Mouse (Mus musculus) small intestine, adult 2 months (tissue): Measurements from ENCODE around the gene Klrb1.

Experiments used
- CTCF ChIP-seq: fragments of 200-500 bp; IDR thresholded peaks from 2 replicates; pipeline ENCODE4 v1.5.1; 2012; ENCODE audit warnings: low read depth, mild to moderate bottlenecking, control low read depth, inconsistent platforms, low read length, moderate library complexity, mixed read lengths; ENCODE audit not compliant: insufficient replicate concordance, insufficient read length; ENCODE audit errors: extremely low read depth
- POLR2A ChIP-seq: fragments of 200-500 bp; IDR thresholded peaks from 2 replicates; pipeline ENCODE4 v1.6.1; 2012; ENCODE audit warnings: low read depth, mild to moderate bottlenecking, control low read depth, inconsistent platforms, low read length, moderate library complexity

DNA sequence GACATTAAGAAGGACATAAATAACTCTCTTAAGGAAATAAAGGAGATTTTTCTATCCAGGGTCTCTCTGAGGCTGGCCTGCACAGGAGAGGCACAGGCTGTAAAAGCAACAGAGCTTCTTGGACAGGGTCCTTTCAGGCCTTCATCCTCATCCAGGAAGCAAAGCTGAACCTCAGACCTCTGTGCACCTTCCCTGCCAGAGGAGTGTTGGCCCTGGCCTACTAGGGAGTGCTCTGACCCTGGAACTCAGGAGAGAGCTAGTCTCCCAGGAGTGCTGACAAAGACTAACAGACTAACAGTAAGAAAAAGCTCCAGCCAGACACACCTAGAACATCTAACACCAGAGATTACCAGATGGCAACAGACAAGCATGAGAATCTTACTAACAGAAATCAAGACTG is 43.3 kb downstream of the Klrb1 start:
- TF ChIP-seq CTCF = no peak
- TF ChIP-seq POLR2A = no peak
